Mouse (Mus musculus) G1E-ER4 (cell line): ENCODE data around the gene Hira. TPM values are rescaled to one million over a fixed set of nuclear protein-coding genes. Genes with fewer than 3 reads are reported as not detected.

Experiments
- GATA1 ChIP-seq: IDR thresholded peaks from one replicate; pipeline ENCODE4 v1.8.0; 2012; ENCODE audit warnings: low read length, inconsistent platforms
- polyA plus RNA-seq: library from polyadenylated mRNA; stranded (reverse); fragments of >175 nt; gene quantifications from 2 replicates; pipeline ENCODE4 v1.2.3, GENCODE M21; 2012

Gene Hira
- polyA plus RNA-seq, 1 experiment = 23.0 TPM

- TF ChIP-seq GATA1 = no peak
These were observed 19.6 kb downstream of the Hira start for GRCm38 (mm10) chr16:18896429-18896828.

GRCm38 (mm10) chr16:18905648-18906047 lies 28.8 kb downstream of the Hira start:
- no peak for TF ChIP-seq GATA1

GRCm38 (mm10) chr16:18916064-18916463 lies 39.2 kb downstream of the Hira start:
- TF ChIP-seq GATA1 = no peak

- no peak for TF ChIP-seq GATA1
These were observed 44.9 kb downstream of the Hira start for GRCm38 (mm10) chr16:18921771-18922170.

GRCm38 (mm10) chr16:18927963-18928362 lies 51.1 kb downstream of the Hira start:
- no peak for TF ChIP-seq GATA1

GRCm38 (mm10) chr16:18938321-18939082 lies 61.7 kb downstream of the Hira start:
- no peak for TF ChIP-seq GATA1

- no peak for TF ChIP-seq GATA1
These were observed 67.1 kb downstream of the Hira start for GRCm38 (mm10) chr16:18943906-18944305.

GRCm38 (mm10) chr16:18948941-18949340 lies 72.1 kb downstream of the Hira start:
- no peak for TF ChIP-seq GATA1

- no peak for TF ChIP-seq GATA1
These were observed 73.5 kb downstream of the Hira start for GRCm38 (mm10) chr16:18950351-18950750.

- TF ChIP-seq GATA1 = no peak
These were observed 76.0 kb downstream of the Hira start for GRCm38 (mm10) chr16:18952813-18953212.

- TF ChIP-seq GATA1 = no peak
These were observed 78.2 kb downstream of the Hira start for GRCm38 (mm10) chr16:18955070-18955469.

GRCm38 (mm10) chr16:18963486-18963885 lies 86.6 kb downstream of the Hira start:
- no peak for TF ChIP-seq GATA1

- no peak for TF ChIP-seq GATA1
These were observed 92.7 kb downstream of the Hira start for GRCm38 (mm10) chr16:18969420-18970128.

GRCm38 (mm10) chr16:18970837-18971236 lies 94.0 kb downstream of the Hira start:
- no peak for TF ChIP-seq GATA1

- TF ChIP-seq GATA1 = no peak
These were observed 99.5 kb downstream of the Hira start for GRCm38 (mm10) chr16:18976315-18976714.

- no peak for TF ChIP-seq GATA1
These were observed 109.5 kb downstream of the Hira start for GRCm38 (mm10) chr16:18986381-18986780.

GRCm38 (mm10) chr16:18986860-18987259 lies 110.0 kb downstream of the Hira start:
- no peak for TF ChIP-seq GATA1
